Mouse (Mus musculus): ENCODE data around the gene Sftpd. TPM values are rescaled to one million over a fixed set of nuclear protein-coding genes. Genes with fewer than 3 reads are reported as not detected.

Sftpd gene
- total RNA-seq, 2 experiments from 2014 or later: not detected

Other genes starting within 250 kb of the Sftpd start
- gene Tspan14, start 218.3 kb downstream of the Sftpd start, total RNA-seq (2021): 10 to 100 TPM; 47.3 to 48.7 TPM
- gene Fam213a, start 171.4 kb downstream of the Sftpd start, total RNA-seq (2021): 100 to 1,000 TPM; 132 to 150 TPM
- gene Dydc2, start 115.9 kb downstream of the Sftpd start, total RNA-seq (2021): 1 to 10 TPM in 1 of 2 experiments, under 1 TPM in 1; 0.71 to 1.2 TPM
- gene Dydc1, start 112.2 kb downstream of the Sftpd start, total RNA-seq (2021): not detected
- not detected for gene Mat1a, start 80.1 kb downstream of the Sftpd start, total RNA-seq (2021)
- not detected for gene Sftpa1, start 53.4 kb downstream of the Sftpd start, total RNA-seq (2021)
- not detected for gene Mbl1, start 33.7 kb downstream of the Sftpd start, total RNA-seq (2021)
- not detected for gene Gm2832, start 93.7 kb upstream of the Sftpd start, total RNA-seq (2021)
- gene Gm5798, start 163.5 kb upstream of the Sftpd start, total RNA-seq (2021): not detected
- not detected for gene Gm7945, start 201.2 kb upstream of the Sftpd start, total RNA-seq (2021)
- not detected for gene Gm6482, start 223.1 kb upstream of the Sftpd start, total RNA-seq (2021)

Data from layer of hippocampus, postnatal 10 days (tissue).